Mouse (Mus musculus): ENCODE results near the gene Plekhg2.

The Plekhg2 gene

GRCm38 (mm10) chr7:28372251-28373108 lies at the start of gene Plekhg2:
Gene Plekhg2 (minus strand): TSS chr7:28372599.
- CTCF ChIA-PET: interaction anchor here in 2 of 4 experiments (0.7 to 1.0 kb wide), 2 partner anchors 14 to 22 kb away, joined by 3 read pairs; partner anchors contain the start of gene Rps16 (in 1 of the 2)
- POLR2A ChIA-PET: interaction anchor here in 3 of 4 experiments (0.6 to 37.0 kb wide), 7 partner anchors 9 to 438 kb away, joined by 3 to 1116 read pairs (median 4); partner anchors contain the start of genes Med29 (in 3 of the 3), Paf1 (in 3 of the 3), Rps16 (in 1 of the 3) and Supt5 (in 1 of the 3)

GRCm38 (mm10) chr7:28419416-28419815 lies 47.0 kb upstream of the Plekhg2 start:
- ChIA-PET POLR2A (interaction anchor here in 2 of 4 experiments (1.1 to 1.9 kb wide), 4 partner anchors 14 to 192 kb away, joined by 3 to 5 read pairs (median 4); partner anchors contain the start of genes Gmfg (in 1 of the 2) and Supt5 (in 1 of the 2)), CTCF (no interaction called here)

GRCm38 (mm10) chr7:28418096-28418670 lies 45.8 kb upstream of the Plekhg2 start:
- ChIA-PET POLR2A (interaction anchor here in 3 of 4 experiments (0.6 to 1.9 kb wide), 8 partner anchors 13 to 475 kb away, joined by 3 to 7 read pairs (median 3); partner anchors contain the start of genes Med29 (in 2 of the 3), Paf1 (in 2 of the 3) and Gmfg (in 1 of the 3)), CTCF (interaction anchor here in 2 of 4 experiments (0.6 to 1.7 kb wide), 3 partner anchors 18 to 226 kb away, joined by 3 to 5 read pairs (median 3); partner anchors contain the start of genes Gmfg (in 1 of the 2), Med29 (in 1 of the 2) and Paf1 (in 1 of the 2))

- ChIA-PET CTCF (interaction anchor here in 1 of 4 experiments (1.0 to 1.7 kb wide), 2 partner anchors 19 to 25 kb away, joined by 3 to 5 read pairs; partner anchors contain the start of genes Gmfg, Med29 and Paf1), POLR2A (interaction anchor here in 3 of 4 experiments (1.0 to 1.9 kb wide), 6 partner anchors 12 to 67 kb away, joined by 3 to 7 read pairs (median 6); partner anchors contain the start of genes Gmfg (in 1 of the 3), Med29 (in 1 of the 3), Paf1 (in 1 of the 3) and Rps16 (in 1 of the 3))
These were observed 45.0 kb upstream of the Plekhg2 start for GRCm38 (mm10) chr7:28417368-28417767.

GRCm38 (mm10) chr7:28412826-28413225 lies 40.4 kb upstream of the Plekhg2 start:
- ChIA-PET POLR2A (interaction anchor here in 3 of 4 experiments (0.8 to 2.2 kb wide), 6 partner anchors 11 to 21 kb away, joined by 3 to 12 read pairs (median 3); partner anchors contain the start of genes Med29 (in 2 of the 3) and Paf1 (in 2 of the 3)), CTCF (interaction anchor here in 3 of 4 experiments (0.6 to 1.5 kb wide), 3 partner anchors 28 to 367 kb away, joined by 3 read pairs; partner anchors contain the start of genes Mrps12 (in 1 of the 3) and Sars2 (in 1 of the 3))

GRCm38 (mm10) chr7:28410841-28411475 lies 38.6 kb upstream of the Plekhg2 start:
- ChIA-PET CTCF (no interaction called here), POLR2A (interaction anchor here in 3 of 4 experiments (0.6 to 7.8 kb wide), 5 partner anchors 14 to 1486 kb away, joined by 3 to 47 read pairs (median 3); partner anchors contain the start of genes Med29 (in 2 of the 3) and Paf1 (in 2 of the 3))

GRCm38 (mm10) chr7:28401942-28402341 lies 29.5 kb upstream of the Plekhg2 start:
- ChIA-PET POLR2A (interaction anchor here (0.6 to 37.0 kb wide), 17 partner anchors 9 to 62 kb away, joined by 3 to 1116 read pairs (median 3); partner anchors contain the start of genes Med29 (in 3 of the 4), Paf1 (in 3 of the 4), Rps16 (in 2 of the 4) and Gmfg (in 1 of the 4)), CTCF (interaction anchor here in 1 of 4 experiments (1.1 kb wide), 1 partner anchor 35 kb away, joined by 3 read pairs; the partner anchor contains the start of gene Gmfg)

- ChIA-PET CTCF (no interaction called here), POLR2A (interaction anchor here in 3 of 4 experiments (0.6 to 37.0 kb wide), 10 partner anchors 8 to 118 kb away, joined by 3 to 1116 read pairs (median 5); partner anchors contain the start of genes Med29 (in 2 of the 3), Paf1 (in 2 of the 3), Rps16 (in 2 of the 3) and Supt5 (in 1 of the 3))
These were observed 28.6 kb upstream of the Plekhg2 start for GRCm38 (mm10) chr7:28401030-28401429.

- CTCF ChIA-PET: interaction anchor here in 2 of 4 experiments (1.1 to 1.2 kb wide), 2 partner anchors 17 to 912 kb away, joined by 3 read pairs; partner anchors contain the start of gene Sertad1 (in 1 of the 2)
These were observed 26.4 kb upstream of the Plekhg2 start for GRCm38 (mm10) chr7:28398696-28399340.

GRCm38 (mm10) chr7:28398000-28398399 lies 25.6 kb upstream of the Plekhg2 start:
- CTCF ChIA-PET: interaction anchor here in 3 of 4 experiments (0.5 to 1.5 kb wide), 13 partner anchors 9 to 911 kb away, joined by 3 to 6 read pairs (median 3); partner anchors contain the start of genes Sertad1 (in 1 of the 3) and Supt5 (in 1 of the 3)
- POLR2A ChIA-PET: interaction anchor here in 2 of 4 experiments (0.6 to 37.0 kb wide), 12 partner anchors 10 to 199 kb away, joined by 3 to 1116 read pairs (median 5); partner anchors contain the start of genes Plekhg2 (in 2 of the 2), Rps16 (in 2 of the 2), Zfp36 (in 2 of the 2) and Gmfg (in 1 of the 2)

More at GRCm38 (mm10) chr7:28398696-28399340, 26.4 kb upstream of the Plekhg2 start:
- POLR2A ChIA-PET: interaction anchor here in 2 of 4 experiments (0.7 to 37.0 kb wide), 8 partner anchors 11 to 198 kb away, joined by 4 to 1116 read pairs (median 6); partner anchors contain the start of genes Plekhg2 (in 2 of the 2), Rps16 (in 2 of the 2), Zfp36 (in 2 of the 2) and Supt5 (in 1 of the 2)

- ChIA-PET CTCF (interaction anchor here in 1 of 4 experiments (3.1 kb wide), 1 partner anchor 42 kb away, joined by 12 read pairs; the partner anchor contains the start of gene Gmfg), POLR2A (interaction anchor here in 3 of 4 experiments (4.0 to 37.0 kb wide), 6 partner anchors 9 to 49 kb away, joined by 21 to 1116 read pairs (median 205); partner anchors contain the start of genes Plekhg2 (in 2 of the 3), Zfp36 (in 2 of the 3), Rps16 (in 1 of the 3) and Supt5 (in 1 of the 3))
These were observed 23.0 kb upstream of the Plekhg2 start for GRCm38 (mm10) chr7:28395425-28395824.

GRCm38 (mm10) chr7:28393272-28393951 lies 21.0 kb upstream of the Plekhg2 start:
- POLR2A ChIA-PET: interaction anchor here (0.6 to 37.0 kb wide), 91 partner anchors 9 to 886 kb away, joined by 3 to 1116 read pairs (median 5); partner anchors contain the start of genes Rps16 (in 3 of the 4), Supt5 (in 3 of the 4), Zfp36 (in 3 of the 4) and Fbl (in 2 of the 4)
- CTCF ChIA-PET: interaction anchor here in 3 of 4 experiments (0.5 to 3.1 kb wide), 16 partner anchors 14 to 579 kb away, joined by 3 to 12 read pairs (median 4); partner anchors contain the start of genes Eid2b (in 1 of the 3), Gmfg (in 1 of the 3), Mrps12 (in 1 of the 3) and Rps16 (in 1 of the 3)

GRCm38 (mm10) chr7:28392429-28393271 lies 20.3 kb upstream of the Plekhg2 start, which contains the start of the genes Med29 and Paf1:
Gene Med29 (minus strand): TSS chr7:28392708.
Gene Paf1 (plus strand): TSS chr7:28392951.
- POLR2A ChIA-PET: interaction anchor here (0.6 to 37.0 kb wide), 143 partner anchors 9 to 926 kb away, joined by 3 to 1116 read pairs (median 4); partner anchors contain the start of genes Rps16 (in 3 of the 4), Selenov (in 3 of the 4), Supt5 (in 3 of the 4) and Zfp36 (in 3 of the 4)
- CTCF ChIA-PET: interaction anchor here in 3 of 4 experiments (0.6 to 3.1 kb wide), 19 partner anchors 11 to 349 kb away, joined by 3 to 12 read pairs (median 4); partner anchors contain the start of genes Eid2b (in 1 of the 3), Gmfg (in 1 of the 3), Mrps12 (in 1 of the 3) and Rps16 (in 1 of the 3)

- CTCF ChIA-PET: no interaction called here
These were observed 17.9 kb upstream of the Plekhg2 start for GRCm38 (mm10) chr7:28390331-28390730.

More at GRCm38 (mm10) chr7:28390331-28390730, 17.9 kb upstream of the Plekhg2 start:
- POLR2A ChIA-PET: interaction anchor here in 3 of 4 experiments (0.5 to 37.0 kb wide), 7 partner anchors 8 to 157 kb away, joined by 3 to 1116 read pairs (median 50); partner anchors contain the start of genes Plekhg2 (in 2 of the 3), Supt5 (in 2 of the 3), Zfp36 (in 2 of the 3) and Rps16 (in 1 of the 3)
